Mouse (Mus musculus): ENCODE results near the gene Prps1.

GRCm38 (mm10) chrX:140505497-140506238, 49.3 kb downstream of the Prps1 start:
- TF ChIP-seq CTCF (IDR thresholded peaks at IDR 0.05; ENCODE audit: control insufficient read depth, insufficient read depth, low read length) (no peak), POLR2A (IDR thresholded peaks at IDR 0.05; ENCODE audit: borderline replicate concordance, control insufficient read depth, low read depth, low read length) (no peak)

Measured in bone marrow, adult 2 months (tissue).